Comparison of ENCODE assay signal across 9 mouse cellular contexts in genomic region chr15:101772080-101772710, GRCm38 (mm10). TPM values are rescaled to one million over a fixed set of nuclear protein-coding genes. Genes with fewer than 3 reads are reported as not detected.
DNase-seq lines count a peak whose midpoint lies in the region; ATAC-seq and TF ChIP-seq lines count a peak whose summit lies in the region.
"Had no signal": no experiment of that assay in that cellular context is flagged by ENCODE, and none has a peak within 500 bp of the region (broad histone marks: within the 10 kb centered on the region; RNA-seq: fewer than 3 reads in every experiment).

No protein-coding gene starts in this region.

- 64% methylated on average over 5 of the region's 5 CpGs for WGBS in heart, embryonic 10.5 days
- WGBS in forebrain, embryonic 14.5 days: 65% methylated on average over 5 of the region's 5 CpGs
- WGBS in lung, postnatal 0 days: 66% methylated on average over 5 of the region's 5 CpGs
- 73% methylated on average over 5 of the region's 5 CpGs for WGBS in cerebellum, adult 2 months

- TF ChIP-seq CTCF in lung, postnatal 0 days (IDR thresholded peaks at IDR 0.05): peak; percentile 63
- TF ChIP-seq CTCF in cerebellum, adult 2 months (IDR thresholded peaks at IDR 0.05; ENCODE audit: borderline replicate concordance, insufficient read depth, low read depth, low read length): no peak

- peak; percentile 18 for ATAC-seq in forebrain, embryonic 14.5 days
- ATAC-seq in lung, postnatal 0 days: no peak

- TF ChIP-seq EP300 in lung, postnatal 0 days (IDR thresholded peaks at IDR 0.05): no peak

- TF ChIP-seq POLR2A in cerebellum, adult 2 months (IDR thresholded peaks at IDR 0.05; ENCODE audit: borderline replicate concordance, insufficient read depth, low read length): no peak

- DNase-seq in heart, adult 18-20 months: peak; percentile 5 to 6
- DNase-seq in heart, embryonic 10.5 days (ENCODE audit: low spot score): no peak
- DNase-seq in thymus, postnatal 4 days: peak; percentile 38
- no peak for DNase-seq in thymus, postnatal 25 days
- peak; percentile 38 for DNase-seq in forebrain, embryonic 14.5 days (ENCODE audit: low spot score)
- peak; percentile 14 for DNase-seq in lung, postnatal 0 days (ENCODE audit: low spot score)
- peak; percentile 53 for DNase-seq in testis, postnatal 10 days (ENCODE audit: low spot score)
- no peak for DNase-seq in cerebellum, adult 2 months

- no peaks in the 10 kb centered on the region for H3K36me3 ChIP-seq in heart, embryonic 10.5 days
- H3K36me3 ChIP-seq in forebrain, embryonic 14.5 days (ENCODE audit: control insufficient read depth, insufficient read depth, low read length): no peaks in the 10 kb centered on the region
- no peaks in the 10 kb centered on the region for H3K36me3 ChIP-seq in lung, postnatal 0 days (ENCODE audit: insufficient read depth, low read length)

- H3K27me3 ChIP-seq in heart, embryonic 10.5 days (ENCODE audit: insufficient read depth, poor library complexity, severe bottlenecking): peaks cover 57% of the 10 kb centered on the region
- no peaks in the 10 kb centered on the region for H3K27me3 ChIP-seq in forebrain, embryonic 14.5 days (replicated peaks; ENCODE audit: control insufficient read depth, insufficient read depth, low read length)
- H3K27me3 ChIP-seq in lung, postnatal 0 days (replicated peaks; ENCODE audit: insufficient read depth, low read length): no peaks in the 10 kb centered on the region
- H3K27me3 ChIP-seq in cerebellum, adult 2 months (ENCODE audit: control insufficient read depth, insufficient read depth, low read length): no peaks in the 10 kb centered on the region

- H3K27ac ChIP-seq in heart, embryonic 10.5 days: no peak overlapping the region
- H3K27ac ChIP-seq in forebrain, embryonic 14.5 days (ENCODE audit: low read depth, low read length): no peak overlapping the region
- H3K27ac ChIP-seq in lung, postnatal 0 days (ENCODE audit: low read length): no peak overlapping the region
- H3K27ac ChIP-seq in cerebellum, adult 2 months (ENCODE audit: insufficient read depth, low read length): no peak overlapping the region

- no peaks in the 10 kb centered on the region for H3K9me3 ChIP-seq in heart, embryonic 10.5 days
- no peaks in the 10 kb centered on the region for H3K9me3 ChIP-seq in forebrain, embryonic 14.5 days (replicated peaks; ENCODE audit: control insufficient read depth, low read length)
- no peaks in the 10 kb centered on the region for H3K9me3 ChIP-seq in lung, postnatal 0 days (ENCODE audit: low read length)

- no peak overlapping the region for H3K9ac ChIP-seq in forebrain, embryonic 14.5 days (ENCODE audit: low read length)
- no peak overlapping the region for H3K9ac ChIP-seq in lung, postnatal 0 days (replicated peaks; ENCODE audit: low read depth)

- H3K4me3 ChIP-seq in heart, embryonic 10.5 days: no peak overlapping the region
- H3K4me3 ChIP-seq in forebrain, embryonic 14.5 days (ENCODE audit: low read depth, low read length): no peak overlapping the region
- no peak overlapping the region for H3K4me3 ChIP-seq in lung, postnatal 0 days (ENCODE audit: low read depth, low read length)
- H3K4me3 ChIP-seq in cerebellum, adult 2 months (replicated peaks; ENCODE audit: insufficient read depth, low read depth, low read length): no peak overlapping the region

- H3K4me2 ChIP-seq in forebrain, embryonic 14.5 days (ENCODE audit: low read length): no peak overlapping the region
- no peak overlapping the region for H3K4me2 ChIP-seq in lung, postnatal 0 days (replicated peaks; ENCODE audit: low read depth, low read length)

- no peaks in the 10 kb centered on the region for H3K4me1 ChIP-seq in heart, embryonic 10.5 days
- no peaks in the 10 kb centered on the region for H3K4me1 ChIP-seq in forebrain, embryonic 14.5 days (ENCODE audit: control insufficient read depth, insufficient read depth, low read length)
- H3K4me1 ChIP-seq in lung, postnatal 0 days (ENCODE audit: insufficient read depth, low read depth, low read length): no peaks in the 10 kb centered on the region
- no peaks in the 10 kb centered on the region for H3K4me1 ChIP-seq in cerebellum, adult 2 months (ENCODE audit: control insufficient read depth, insufficient read depth, low read length)

RNA-seq across cellular contexts. Expression of gene Krt72, which starts 14.1 kb away (rescaled TPM):
- not detected for total RNA-seq in heart, adult 18-20 months (2021)
- not detected in 2 replicates for polyA plus RNA-seq in heart, embryonic 10.5 days (2016; fragmentation: Nextera tagmentation; extraction: Ambion mirVana)
- polyA plus RNA-seq in forebrain, embryonic 14.5 days (2014; fragmentation: Nextera tagmentation; extraction: Ambion mirVana): not detected in 2 replicates
- not detected in 2 replicates for polyA plus RNA-seq in lung, postnatal 0 days (2015; fragmentation: Nextera tagmentation; extraction: Ambion mirVana)
- not detected in 2 replicates for polyA plus RNA-seq in cerebellum, adult 2 months (2012; rRNA removed)
- total RNA-seq: left cerebral cortex, postnatal 10 days had no signal

RNA-seq across cellular contexts. Expression of gene Krt71, which starts 29.3 kb away (rescaled TPM):
- total RNA-seq in heart, adult 18-20 months (2021): not detected
- polyA plus RNA-seq in heart, embryonic 10.5 days (2016; fragmentation: Nextera tagmentation; extraction: Ambion mirVana): not detected in 2 replicates
- not detected in 2 replicates for polyA plus RNA-seq in forebrain, embryonic 14.5 days (2014; fragmentation: Nextera tagmentation; extraction: Ambion mirVana)
- polyA plus RNA-seq in lung, postnatal 0 days (2015; fragmentation: Nextera tagmentation; extraction: Ambion mirVana): not detected in 2 replicates
- 0.25 and 0.54 TPM in 2 replicates for polyA plus RNA-seq in cerebellum, adult 2 months (2012; rRNA removed)
- total RNA-seq: left cerebral cortex, postnatal 10 days had no signal

RNA-seq across cellular contexts. Expression of gene Krt73, which starts 30.0 kb away (rescaled TPM):
- not detected for total RNA-seq in heart, adult 18-20 months (2021)
- not detected in 2 replicates for polyA plus RNA-seq in heart, embryonic 10.5 days (2016; fragmentation: Nextera tagmentation; extraction: Ambion mirVana)
- 0.36 and 0.81 TPM in 2 replicates for polyA plus RNA-seq in forebrain, embryonic 14.5 days (2014; fragmentation: Nextera tagmentation; extraction: Ambion mirVana)
- not detected in 2 replicates for polyA plus RNA-seq in lung, postnatal 0 days (2015; fragmentation: Nextera tagmentation; extraction: Ambion mirVana)
- polyA plus RNA-seq in cerebellum, adult 2 months (2012; rRNA removed): 0.05 TPM in 1 of 2 replicates, not detected in the other

RNA-seq across cellular contexts. Expression of gene Krt2, which starts 45.8 kb away (rescaled TPM):
- not detected for total RNA-seq in heart, adult 18-20 months (2021)
- polyA plus RNA-seq in heart, embryonic 10.5 days (2016; fragmentation: Nextera tagmentation; extraction: Ambion mirVana): not detected in 2 replicates
- not detected in 2 replicates for polyA plus RNA-seq in forebrain, embryonic 14.5 days (2014; fragmentation: Nextera tagmentation; extraction: Ambion mirVana)
- not detected in 2 replicates for polyA plus RNA-seq in lung, postnatal 0 days (2015; fragmentation: Nextera tagmentation; extraction: Ambion mirVana)
- polyA plus RNA-seq in cerebellum, adult 2 months (2012; rRNA removed): not detected in 2 replicates

RNA-seq across cellular contexts. Expression of gene Krt5, which starts 59.5 kb away (rescaled TPM):
- 1 to 10 TPM in 1 of 2 experiments, not detected in 1; 1.5 TPM for total RNA-seq in heart, adult 18-20 months (2021)
- polyA plus RNA-seq in heart, embryonic 10.5 days (2016; fragmentation: Nextera tagmentation; extraction: Ambion mirVana): 0.33 and 1.4 TPM in 2 replicates
- not detected in 2 replicates for polyA plus RNA-seq in forebrain, embryonic 14.5 days (2014; fragmentation: Nextera tagmentation; extraction: Ambion mirVana)
- 0.12 TPM in 1 of 2 replicates, not detected in the other for polyA plus RNA-seq in lung, postnatal 0 days (2015; fragmentation: Nextera tagmentation; extraction: Ambion mirVana)
- 0.08 TPM in 1 of 2 replicates, not detected in the other for polyA plus RNA-seq in cerebellum, adult 2 months (2012; rRNA removed)
- total RNA-seq: left cerebral cortex, postnatal 10 days had no signal

Comparison
In these comparisons a context has a peak if more than half of its experiments do, and no peak if none do; other contexts are left out.
1. DNase-seq: peak in heart, adult 18-20 months (2 of 2), thymus, postnatal 4 days (single experiment), forebrain, embryonic 14.5 days (single experiment), lung, postnatal 0 days (single experiment) and testis, postnatal 10 days (single experiment); none in heart, embryonic 10.5 days (single experiment), thymus, postnatal 25 days (single experiment) and cerebellum, adult 2 months (0 of 2).